Mouse (Mus musculus) heart, adult 2 months (tissue): Measurements from ENCODE around the gene Rxfp2.

Source experiments
- CTCF ChIP-seq: fragments of 200-600 bp; IDR thresholded peaks from 2 replicates; pipeline ENCODE4 v1.8.1; 2022; ENCODE audit warnings: antibody characterized with exemption, mild to moderate bottlenecking, moderate library complexity
- EP300 ChIP-seq: fragments of 200-500 bp; IDR thresholded peaks from 2 replicates; pipeline ENCODE4 v1.6.1; 2011; ENCODE audit warnings: low read depth, low read length, control low read depth; ENCODE audit not compliant: insufficient read depth
- POLR2A ChIP-seq: fragments of 200-500 bp; IDR thresholded peaks from 2 replicates; pipeline ENCODE4 v1.6.1; 2011; ENCODE audit warnings: mild to moderate bottlenecking, low read depth, low read length, control low read depth; ENCODE audit not compliant: insufficient read depth

DNA sequence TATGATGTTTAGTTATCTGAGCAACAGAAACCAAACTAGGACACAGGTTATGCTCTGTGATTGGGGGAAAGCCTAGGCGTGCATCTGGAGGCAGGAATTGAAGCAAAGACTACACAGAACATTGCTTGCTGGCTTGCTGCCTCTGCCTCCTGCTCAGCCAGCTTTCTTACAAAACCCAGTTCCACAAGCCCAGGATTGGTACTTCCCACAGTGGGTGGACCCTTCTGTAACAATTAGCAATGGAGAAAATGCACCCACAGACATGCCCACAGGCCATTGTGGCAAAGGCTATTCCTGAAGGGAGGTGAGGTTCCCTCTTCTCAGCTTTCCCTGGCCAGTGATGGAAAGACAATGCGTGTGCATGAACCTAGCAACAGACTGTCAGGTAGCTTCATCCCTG is 104.1 kb downstream of the Rxfp2 start:
- TF ChIP-seq CTCF (no peak), EP300 (no peak), POLR2A (no peak)
